Mouse (Mus musculus) thymus, postnatal 4 days (tissue): ENCODE measurements at regions not wholly inside any gene's neighbourhood (a gene's known extent, or its start where the extent isn't known, plus 50 kb on each side); places are given as distances from the start of the nearest gene placed in this dataset.
A peak's percentile ranks its signal among the peaks of the same experiment; 100 is the strongest.

ENCODE experiments used
- DNase-seq: peaks from one replicate; pipeline ENCODE4 v3.0.0; 2021

- no peak for DNase-seq
Measured at GRCm38 (mm10) chr11:22620912-22621705, 109.2 kb downstream of the Tmem17 start.

GRCm38 (mm10) chr11:22621868-22622267, 110.0 kb downstream of the Tmem17 start:
- no peak for DNase-seq

- DNase-seq = no peak
Measured at GRCm38 (mm10) chr11:22622496-22622997, 110.7 kb downstream of the Tmem17 start.

- DNase-seq = no peak
Measured at GRCm38 (mm10) chr11:22626407-22626806, 114.5 kb downstream of the Tmem17 start.

- DNase-seq = no peak
Measured at GRCm38 (mm10) chr11:22628497-22628896, 116.6 kb downstream of the Tmem17 start.

- no peak for DNase-seq
Measured at GRCm38 (mm10) chr11:22628979-22629378, 117.1 kb downstream of the Tmem17 start.

GRCm38 (mm10) chr11:22629581-22629980, 117.7 kb downstream of the Tmem17 start:
- no peak for DNase-seq

GRCm38 (mm10) chr11:22629991-22630390, 118.1 kb downstream of the Tmem17 start:
- DNase-seq = no peak

GRCm38 (mm10) chr11:22630982-22631381, 119.1 kb downstream of the Tmem17 start:
- no peak for DNase-seq

- peak; percentile 32 for DNase-seq
Measured at GRCm38 (mm10) chr11:22631606-22632313, 119.9 kb downstream of the Tmem17 start.

- DNase-seq = no peak
Measured at GRCm38 (mm10) chr11:22632314-22632700, 120.4 kb downstream of the Tmem17 start.

GRCm38 (mm10) chr11:22632988-22633387, 121.1 kb downstream of the Tmem17 start:
- DNase-seq = no peak

- DNase-seq = no peak
Measured at GRCm38 (mm10) chr11:22633961-22634360, 122.1 kb downstream of the Tmem17 start.

- DNase-seq = no peak
Measured at GRCm38 (mm10) chr11:22635021-22635420, 123.1 kb downstream of the Tmem17 start.

- no peak for DNase-seq
Measured at GRCm38 (mm10) chr11:22636321-22636720, 124.4 kb downstream of the Tmem17 start.

GRCm38 (mm10) chr11:22636761-22637557, 125.1 kb downstream of the Tmem17 start:
- DNase-seq = no peak

- no peak for DNase-seq
Measured at GRCm38 (mm10) chr11:22638171-22638570, 126.3 kb downstream of the Tmem17 start.

- no peak for DNase-seq
Measured at GRCm38 (mm10) chr11:22638700-22639099, 126.8 kb downstream of the Tmem17 start.

- no peak for DNase-seq
Measured at GRCm38 (mm10) chr11:22640371-22640990, 128.6 kb downstream of the Tmem17 start.

- DNase-seq = no peak
Measured at GRCm38 (mm10) chr11:22641450-22641849, 129.6 kb downstream of the Tmem17 start.

GRCm38 (mm10) chr11:22644010-22644625, 132.2 kb downstream of the Tmem17 start:
- no peak for DNase-seq

GRCm38 (mm10) chr11:22644877-22645276, 133.0 kb downstream of the Tmem17 start:
- no peak for DNase-seq
